Mouse (Mus musculus) ES-E14 (cell line): ENCODE measurements around the gene Rfx4. TPM values are rescaled to one million over a fixed set of nuclear protein-coding genes. Genes with fewer than 3 reads are reported as not detected.

ENCODE experiments used
- DNase-seq: peaks from one replicate; pipeline ENCODE4 v3.0.0-alpha.2; 2013; ENCODE audit warnings: low read depth, low spot score
- H3K27ac ChIP-seq: 2 replicates; pipeline ENCODE4 v1.5.1; 2012; ENCODE audit warnings: low read depth, mild to moderate bottlenecking, low read length, moderate library complexity, mixed read lengths; ENCODE audit not compliant: poor library complexity, insufficient read depth, severe bottlenecking
- H3K36me3 ChIP-seq: 2 replicates; pipeline ENCODE4 v1.6.1; 2012; ENCODE audit warnings: mild to moderate bottlenecking, low read length, moderate library complexity, mixed read lengths; ENCODE audit not compliant: control insufficient read depth, poor library complexity, insufficient read depth, severe bottlenecking
- H3K4me1 ChIP-seq, 2 experiments: fragments of 150-350 bp in 1 of 2; sonication (generic) in 1 of 2; 2 replicates each; pipeline ENCODE4 v1.6.1; 2012; ENCODE audit warnings: low read length in 2 of 2, mild to moderate bottlenecking in 1 of 2, mixed read lengths in 1 of 2; ENCODE audit not compliant: control insufficient read depth in 2 of 2, insufficient read depth in 2 of 2, poor library complexity in 1 of 2
- H3K4me3 ChIP-seq, 2 experiments: fragments of 150-350 bp in 1 of 2; sonication (generic) in 1 of 2; 2 replicates each; pipeline ENCODE4 v1.5.1; 2012; ENCODE audit warnings: low read length in 2 of 2, low read depth in 1 of 2, mild to moderate bottlenecking in 1 of 2, mixed read lengths in 1 of 2; ENCODE audit not compliant: insufficient read depth in 1 of 2, poor library complexity in 1 of 2, severe bottlenecking in 1 of 2
- H3K9ac ChIP-seq: 2 replicates; pipeline ENCODE4 v1.6.1; 2012; ENCODE audit warnings: low read depth, mild to moderate bottlenecking, low read length, mixed read lengths; ENCODE audit not compliant: poor library complexity, insufficient read depth, severe bottlenecking
- H3K9me3 ChIP-seq: fragments of 150-350 bp; sonication (generic); 2 replicates; pipeline ENCODE4 v1.6.1; 2012; ENCODE audit warnings: low read depth, mild to moderate bottlenecking, low read length; ENCODE audit not compliant: control insufficient read depth, insufficient read depth
- CHD2 ChIP-seq: IDR thresholded peaks from 2 replicates; pipeline ENCODE4 v1.6.1; 2014; ENCODE audit warnings: mild to moderate bottlenecking, low read depth, low read length, inconsistent platforms
- HCFC1 ChIP-seq: IDR thresholded peaks from 2 replicates; pipeline ENCODE4 v1.6.1; 2012; ENCODE audit warnings: low read length, inconsistent platforms, borderline replicate concordance; ENCODE audit not compliant: insufficient read depth
- MAFK ChIP-seq: IDR thresholded peaks from 2 replicates; pipeline ENCODE4 v1.6.1; 2014; ENCODE audit warnings: mild to moderate bottlenecking, low read depth, low read length, inconsistent platforms; ENCODE audit not compliant: insufficient read depth
- ZC3H11A ChIP-seq: IDR thresholded peaks from 2 replicates; pipeline ENCODE4 v1.6.1; 2012; ENCODE audit warnings: low read depth, mild to moderate bottlenecking, inconsistent platforms, low read length, borderline replicate concordance
- ZNF384 ChIP-seq: IDR thresholded peaks from 2 replicates; pipeline ENCODE4 v1.6.1; 2012; ENCODE audit warnings: low read depth, low read length, inconsistent platforms
- in situ Hi-C, 2 experiments: fragments of 600-800 bp; cut with MboI; formaldehyde crosslinking; loops; one replicate each; pipeline ENCODE4 v1.15.1; 2025; ENCODE audit warnings: low sequenced_read_pairs in 2 of 2, inconsistent platforms in 1 of 2; ENCODE audit not compliant: unreplicated experiment in 2 of 2
- total RNA-seq: library from RNA; depleted of rRNA; stranded (reverse); fragments of 300-350 nt; gene quantifications from 2 replicates; pipeline ENCODE4 v1.2.3, GENCODE M21; 2012

The Rfx4 gene
- total RNA-seq, 1 experiment = 0.85 TPM

- Histone ChIP-seq H3K4me3 (no peak overlapping the region), H3K4me1 (no peaks in the 10 kb centered on the region), H3K36me3 (no peaks in the 10 kb centered on the region), H3K27ac (no peak overlapping the region), H3K9ac (no peak overlapping the region), H3K9me3 (no peaks in the 10 kb centered on the region)
- in situ Hi-C loops = no loop called here
- TF ChIP-seq ZNF384 (no peak), MAFK (no peak), CHD2 (no peak), ZC3H11A (no peak), HCFC1 (no peak)
- no peak for DNase-seq
These were observed 56.0 kb downstream of the Rfx4 start for GRCm38 (mm10) chr10:84811913-84812295.

DNA sequence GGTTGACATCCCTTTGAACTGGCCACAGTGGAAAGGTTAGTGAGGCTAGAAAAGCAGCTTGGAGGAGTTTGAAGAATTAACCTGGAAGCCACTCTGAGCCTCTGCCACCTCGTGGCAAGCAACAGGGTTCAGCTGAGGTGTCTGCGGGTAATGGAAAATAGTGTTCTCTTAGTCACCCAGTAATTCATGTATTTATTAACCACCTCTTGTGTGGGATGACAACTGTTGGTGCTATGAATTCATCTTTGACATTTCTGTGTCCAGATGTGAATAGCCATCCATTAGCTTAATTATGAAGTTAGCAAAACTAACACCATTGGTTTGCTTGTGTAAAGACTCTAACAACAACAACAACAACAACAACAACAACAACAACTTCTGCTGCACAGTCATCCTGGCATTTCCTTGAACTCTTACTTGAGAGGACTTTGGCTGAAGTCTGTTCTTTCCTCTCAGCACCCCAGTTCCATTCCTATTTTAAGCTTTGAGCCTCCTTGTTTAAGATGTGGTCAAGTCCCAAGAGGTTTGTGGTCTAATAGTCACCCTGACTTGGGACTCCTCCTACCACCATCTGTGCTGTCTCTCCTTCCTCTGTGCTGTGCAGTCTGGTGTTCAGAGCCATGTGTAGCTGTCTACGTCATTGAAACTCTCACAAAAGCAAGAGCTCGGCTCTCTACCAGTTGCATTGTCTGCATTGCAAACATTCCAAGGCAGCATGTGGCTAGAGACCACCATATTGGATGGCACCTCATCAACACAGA is 60.0 kb downstream of the Rfx4 start:
- Histone ChIP-seq H3K4me3 (no peak overlapping the region), H3K27ac (no peak overlapping the region), H3K36me3 (no peaks in the 10 kb centered on the region), H3K9me3 (no peaks in the 10 kb centered on the region), H3K4me1 (peaks cover 0 to 2% of the 10 kb centered on the region in 2 experiments; a peak in 1 of 4 replicates), H3K9ac (no peak overlapping the region)
- no peak for DNase-seq
- TF ChIP-seq ZC3H11A (no peak), MAFK (no peak), ZNF384 (no peak), CHD2 (no peak), HCFC1 (no peak)
- in situ Hi-C loops = no loop called here

DNA sequence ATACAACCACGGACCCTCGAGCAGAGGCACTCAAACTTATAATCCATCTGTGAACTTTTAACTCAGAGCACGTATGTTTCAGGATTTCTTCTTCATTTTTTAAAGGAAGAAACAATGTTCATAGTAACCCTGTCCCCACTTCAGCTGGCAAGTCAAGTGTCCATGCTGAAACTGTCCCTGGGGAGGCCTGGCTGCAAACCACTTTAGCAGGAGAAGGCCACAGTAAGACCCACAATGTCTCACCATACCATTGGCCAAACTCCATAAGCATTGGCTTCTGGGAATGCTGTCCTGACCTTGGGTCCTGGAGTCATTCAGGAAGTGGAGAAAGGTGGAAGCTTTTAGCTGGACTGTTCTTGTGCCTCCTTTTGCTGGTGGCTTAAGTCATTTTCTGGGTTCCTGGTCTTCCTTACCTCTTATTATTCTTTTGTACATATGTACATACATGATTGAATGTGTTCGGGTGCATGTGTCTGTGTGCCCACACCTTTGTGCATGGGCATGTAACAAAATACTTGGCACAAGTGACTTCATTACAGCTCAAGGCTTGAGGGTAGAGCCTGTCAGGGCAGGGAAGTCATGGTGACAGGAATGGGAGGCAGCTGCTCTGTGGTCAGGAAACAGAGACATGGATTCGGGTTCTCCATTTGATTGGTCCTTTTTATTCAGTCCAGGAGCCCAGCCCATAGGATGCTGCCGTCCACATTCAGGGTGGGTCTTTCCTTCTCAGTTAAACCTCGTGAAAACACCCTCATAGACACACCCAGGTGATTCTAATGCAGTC is 61.4 kb downstream of the Rfx4 start:
- in situ Hi-C loops = no loop called here
- no peaks in the 10 kb centered on the region for H3K9me3 ChIP-seq
- H3K27ac ChIP-seq = no peak overlapping the region
- DNase-seq = no peak
- H3K4me1 ChIP-seq = peaks cover 0 to 2% of the 10 kb centered on the region in 2 experiments; a peak in 1 of 4 replicates
- no peak overlapping the region for H3K4me3 ChIP-seq
- no peaks in the 10 kb centered on the region for H3K36me3 ChIP-seq
- H3K9ac ChIP-seq = no peak overlapping the region
- TF ChIP-seq CHD2 (no peak), MAFK (no peak), HCFC1 (no peak), ZNF384 (no peak), ZC3H11A (no peak)

GRCm38 (mm10) chr10:84819669-84820068 is 63.8 kb downstream of the Rfx4 start:
- Histone ChIP-seq H3K4me3 (no peak overlapping the region), H3K9ac (no peak overlapping the region), H3K9me3 (no peaks in the 10 kb centered on the region), H3K27ac (no peak overlapping the region), H3K36me3 (no peaks in the 10 kb centered on the region), H3K4me1 (peaks cover 0 to 2% of the 10 kb centered on the region in 2 experiments; a peak in 1 of 4 replicates)
- TF ChIP-seq HCFC1 (no peak), ZNF384 (no peak), ZC3H11A (no peak), MAFK (no peak), CHD2 (no peak)
- no peak for DNase-seq
- in situ Hi-C loops = no loop called here
